Mouse (Mus musculus) c-Kit-positive CD71-positive TER-119-positive erythroid progenitor cells, embryonic 14.5 days (primary cell): ENCODE measurements at regions not wholly inside any gene's neighbourhood (a gene's known extent, or its start where the extent isn't known, plus 50 kb on each side); places are given as distances from the start of the nearest gene placed in this dataset.
A peak's percentile ranks its signal among the peaks of the same experiment; 100 is the strongest.

ENCODE experiments used
- DNase-seq: peaks from one replicate; pipeline ENCODE4 v3.0.0-alpha.2; 2013; ENCODE audit warnings: low spot score

DNA sequence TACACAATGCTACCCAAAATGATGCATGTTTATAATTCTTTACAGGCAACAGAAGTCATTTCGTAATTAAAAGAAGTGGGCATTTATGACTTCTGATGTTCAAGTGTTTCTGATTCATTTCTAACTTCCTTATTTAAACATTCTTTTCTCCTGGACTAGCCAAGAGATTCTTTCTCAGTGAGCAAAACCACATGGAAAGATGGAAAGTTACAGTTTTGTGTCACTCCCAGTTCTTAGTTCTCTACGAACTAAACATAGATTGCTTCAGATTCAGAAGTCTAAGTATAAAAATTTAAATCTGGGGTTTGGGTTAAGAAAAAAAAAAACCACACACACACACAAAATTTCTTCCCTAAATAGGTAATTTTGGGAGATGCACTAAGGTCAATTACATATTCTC is 288.0 kb upstream of the Paip1 start:
- no peak for DNase-seq

- no peak for DNase-seq
These were observed 285.1 kb upstream of the Paip1 start for GRCm38 (mm10) chr13:119143351-119143750.

GRCm38 (mm10) chr13:119145713-119146112 is 282.7 kb upstream of the Paip1 start:
- DNase-seq, result no peak

- DNase-seq, result no peak
These were observed 280.7 kb upstream of the Paip1 start for GRCm38 (mm10) chr13:119147701-119148100.

- no peak for DNase-seq
These were observed 279.3 kb upstream of the Paip1 start for GRCm38 (mm10) chr13:119149141-119149540.

GRCm38 (mm10) chr13:119150847-119151548 is 277.4 kb upstream of the Paip1 start:
- no peak for DNase-seq

DNA sequence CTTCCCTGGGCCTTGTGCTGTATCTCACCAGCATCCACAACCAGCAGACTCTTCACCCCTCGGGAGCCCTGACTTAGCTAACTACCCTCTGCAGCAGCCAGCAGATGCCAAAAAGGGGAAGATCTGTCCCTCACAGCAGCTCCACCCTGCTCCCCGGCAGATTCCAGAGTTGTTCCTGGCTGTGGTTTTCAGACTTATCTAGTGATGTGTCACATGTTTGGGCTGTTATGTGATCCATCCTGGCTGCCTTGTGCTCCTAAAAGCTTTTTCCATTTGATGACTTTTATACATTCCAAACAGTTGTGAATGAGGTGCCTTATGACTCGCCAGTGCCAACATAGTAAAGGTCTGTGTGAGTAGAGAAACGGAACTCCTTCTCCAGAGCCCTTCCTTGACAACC is 250.6 kb upstream of the Paip1 start:
- DNase-seq, result no peak

DNA sequence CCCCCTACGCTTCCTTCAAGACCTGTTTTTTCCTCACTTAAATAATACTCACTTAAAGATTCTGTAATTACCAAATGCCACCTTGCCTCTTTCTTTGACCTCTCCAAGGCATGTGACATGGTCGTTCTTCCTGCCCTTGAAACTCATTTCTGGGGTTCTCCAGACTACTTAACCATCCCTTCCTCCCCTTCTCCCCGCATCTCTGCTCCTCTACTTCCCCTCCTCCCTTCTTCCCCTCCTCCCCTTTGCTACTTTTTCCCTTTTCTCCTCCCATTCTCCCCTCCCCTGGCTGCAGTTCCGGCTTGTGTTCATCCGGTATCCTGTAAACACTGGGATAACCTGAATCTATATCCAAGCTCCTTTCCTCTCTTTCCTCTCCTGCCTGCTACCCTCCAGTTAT is 250.2 kb upstream of the Paip1 start:
- DNase-seq, result no peak

GRCm38 (mm10) chr13:119179157-119179920 is 249.1 kb upstream of the Paip1 start:
- DNase-seq, result no peak

- no peak for DNase-seq
These were observed 244.0 kb upstream of the Paip1 start for GRCm38 (mm10) chr13:119184322-119184877.

DNA sequence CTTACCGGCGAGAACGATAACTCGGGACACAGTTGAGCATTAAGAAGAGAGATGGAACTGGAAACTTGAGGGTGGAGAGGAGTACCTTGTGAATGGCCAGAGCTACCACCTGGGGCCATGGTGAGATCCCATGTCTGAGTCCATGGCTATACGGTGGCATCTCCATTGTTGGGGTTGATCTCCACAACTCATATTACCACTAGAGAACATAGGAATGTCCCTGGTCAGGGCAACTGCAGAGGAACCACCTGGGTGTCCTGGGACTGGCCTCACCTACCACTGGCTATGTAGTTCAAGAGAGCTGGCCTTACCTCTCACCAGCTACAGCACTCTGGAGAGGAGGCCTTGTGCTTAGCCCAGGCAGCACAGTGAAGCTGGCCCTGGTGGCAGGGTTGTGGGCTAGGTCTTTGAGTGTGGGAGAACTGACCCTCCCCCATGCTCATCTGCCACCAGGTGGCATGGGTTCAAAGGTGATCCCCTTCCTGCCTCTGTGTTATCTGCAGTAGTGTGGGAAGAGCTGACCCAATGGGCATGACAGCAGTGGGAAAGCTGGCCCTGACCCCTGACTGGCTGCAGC is 242.7 kb upstream of the Paip1 start:
- DNase-seq, result no peak

DNA sequence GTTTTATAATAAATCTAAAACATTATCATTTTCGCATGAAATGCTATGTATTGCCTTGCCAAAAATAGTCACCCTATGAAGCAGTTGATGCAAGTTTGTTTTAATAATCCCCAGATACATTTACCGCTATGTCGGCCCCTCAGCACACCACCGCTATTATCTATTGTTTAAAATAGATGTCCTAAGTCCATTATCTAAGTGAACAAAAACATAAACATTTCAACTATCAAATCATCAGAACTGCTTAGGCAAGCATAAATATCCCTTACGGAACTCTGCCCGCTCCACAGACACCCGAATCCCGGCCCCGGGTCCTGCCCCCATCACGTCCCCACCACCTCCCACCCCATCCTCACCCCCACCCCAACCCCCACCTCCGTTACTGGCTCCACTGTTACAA is 196.8 kb upstream of the Paip1 start:
- DNase-seq, result no peak

DNA sequence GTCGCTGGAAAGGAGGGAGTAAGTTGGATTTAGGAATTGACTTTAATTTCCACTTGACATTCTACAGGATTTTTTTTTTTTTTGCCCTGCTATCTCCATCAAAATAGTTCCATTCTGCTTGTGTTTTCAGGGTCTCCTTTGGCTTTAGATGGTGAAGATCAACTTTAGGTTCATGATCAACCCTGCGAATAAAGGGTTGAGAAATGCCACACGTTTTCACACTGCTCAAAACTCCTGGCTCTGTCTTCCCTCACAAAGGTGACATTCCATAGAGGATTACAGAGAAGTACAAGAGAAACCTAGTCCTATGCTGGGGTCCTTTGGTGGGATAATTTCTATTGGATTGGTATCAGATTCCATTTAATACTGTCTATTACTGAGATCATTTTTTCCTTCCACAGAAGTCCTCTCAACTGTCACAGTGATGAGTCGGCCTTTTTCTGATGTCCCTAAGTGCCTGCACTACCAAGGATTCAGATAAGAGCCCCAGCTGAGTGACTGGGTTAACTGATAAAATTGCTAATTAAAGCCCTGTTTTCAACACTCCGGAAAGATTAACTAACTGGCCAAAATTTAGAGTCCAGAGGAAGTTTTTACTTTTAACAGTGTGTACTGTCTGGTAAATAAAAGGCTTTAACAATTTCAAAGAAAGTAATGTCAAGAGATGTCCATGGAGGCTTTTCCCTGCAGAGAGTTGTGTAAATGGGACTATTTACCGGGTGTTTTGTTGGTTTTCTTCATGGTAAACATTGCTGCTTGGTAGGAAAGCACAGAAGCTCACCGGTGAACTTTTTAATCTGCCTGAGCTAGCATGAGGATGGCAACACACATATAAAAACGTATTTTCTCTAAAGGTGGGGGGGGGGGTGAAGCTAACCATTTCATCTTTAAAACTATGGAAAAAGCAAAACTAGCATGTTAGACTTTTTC is 196.0 kb upstream of the Paip1 start:
- peak; percentile 75 for DNase-seq

DNA sequence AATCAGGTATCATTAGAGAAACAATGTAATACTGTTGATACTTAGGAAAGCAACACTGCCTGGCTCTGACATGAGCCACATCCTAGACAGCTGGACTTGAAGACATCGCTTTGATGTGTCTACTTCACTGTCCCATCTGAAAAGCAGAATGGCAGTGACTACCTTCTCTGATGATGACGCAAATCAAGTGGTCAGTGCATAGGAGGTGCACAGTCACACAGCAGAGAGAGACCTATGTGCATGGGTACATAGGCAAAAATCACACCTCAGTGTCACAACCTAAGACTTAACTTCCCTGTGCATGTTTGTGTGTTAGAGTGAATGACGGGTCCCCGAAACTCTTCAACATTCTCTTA is 195.4 kb upstream of the Paip1 start:
- no peak for DNase-seq

GRCm38 (mm10) chr13:119233869-119234268 is 194.5 kb upstream of the Paip1 start:
- no peak for DNase-seq

DNA sequence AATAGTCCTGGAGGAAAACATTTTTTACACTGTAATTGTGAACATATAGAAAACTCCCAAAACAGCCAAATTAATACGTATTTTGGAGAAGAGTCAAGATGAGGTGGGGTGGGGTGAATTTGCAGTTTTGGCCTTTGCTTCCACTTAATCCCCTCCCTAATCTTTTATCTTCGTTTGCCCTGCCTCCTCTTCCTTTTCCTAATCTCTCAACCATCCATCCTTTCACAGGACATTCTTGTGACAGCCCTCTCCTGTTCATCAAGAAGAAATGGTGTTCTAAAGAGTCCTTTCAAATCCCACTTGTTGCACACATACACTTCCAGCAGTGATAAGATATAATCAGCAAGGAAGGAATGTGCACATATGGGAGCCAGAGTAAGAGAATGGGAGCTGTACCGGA is 186.0 kb upstream of the Paip1 start:
- DNase-seq, result no peak

DNA sequence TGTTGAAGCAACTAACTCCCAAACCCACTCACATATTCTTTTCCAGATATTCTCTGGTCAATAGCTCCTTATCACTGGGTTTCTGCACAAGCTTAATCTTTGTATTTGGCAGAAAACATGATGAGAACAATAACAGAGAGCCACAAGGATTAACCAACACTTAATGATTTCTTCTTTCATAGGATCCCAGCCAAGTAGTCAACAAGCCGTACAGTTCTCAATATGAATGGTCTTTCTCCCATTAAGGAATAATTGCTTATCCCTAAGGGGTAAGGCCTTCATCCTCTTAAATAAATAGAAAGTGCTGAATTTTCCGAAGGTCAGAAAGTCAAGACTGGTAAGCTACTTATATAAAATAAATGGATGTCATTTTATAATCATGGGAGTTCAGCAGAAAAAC is 181.3 kb upstream of the Paip1 start:
- DNase-seq, result no peak

GRCm38 (mm10) chr13:119252006-119252405 is 176.4 kb upstream of the Paip1 start:
- DNase-seq, result no peak

- DNase-seq, result no peak
These were observed 172.1 kb upstream of the Paip1 start for GRCm38 (mm10) chr13:119256350-119256749.

- no peak for DNase-seq
These were observed 169.9 kb upstream of the Paip1 start for GRCm38 (mm10) chr13:119258515-119258914.

DNA sequence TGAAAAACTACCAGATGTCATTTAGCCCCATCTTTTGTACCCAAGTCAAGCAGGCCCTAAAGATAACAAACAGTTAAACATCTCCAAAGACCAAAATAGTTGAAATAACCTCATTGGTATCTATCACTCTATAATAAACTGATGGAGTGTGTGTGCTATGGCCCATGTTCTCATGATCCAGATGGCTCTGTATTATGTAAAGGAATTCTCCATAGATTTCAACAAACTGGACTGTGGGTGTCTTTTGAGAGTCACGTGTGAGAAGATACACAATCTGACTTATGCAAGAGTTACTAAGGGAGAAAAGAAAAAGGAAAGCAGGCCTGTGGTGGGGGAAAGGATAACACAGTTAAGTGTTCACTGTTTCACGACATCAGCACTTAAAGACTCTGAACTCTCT is 164.8 kb upstream of the Paip1 start:
- DNase-seq, result no peak
